Mouse (Mus musculus): Measurements from ENCODE around the gene Zfp62.

- TF ChIP-seq CTCF (IDR thresholded peaks at IDR 0.05; ENCODE audit: extremely low read depth, insufficient read length, insufficient replicate concordance, low read depth, low read length): no peak
- TF ChIP-seq POLR2A (IDR thresholded peaks at IDR 0.05; ENCODE audit: low read depth, low read length): no peak
Observed at GRCm38 (mm10) chr11:49247255-49247654, 44.2 kb downstream of the Zfp62 start.

Data from small intestine, adult 2 months (tissue).